Mouse (Mus musculus) hindbrain, embryonic 14.5 days (tissue): ENCODE results near the gene Tnrc6a. TPM values are rescaled to one million over a fixed set of nuclear protein-coding genes. Genes with fewer than 3 reads are reported as not detected.

ENCODE experiments used
- ATAC-seq: fragments of 200-750 bp; cut with Nextera tagmentation; 2 replicates; pipeline ENCODE4 v1.8.0; 2017; ENCODE audit warnings: moderate number of reproducible peaks, mild to moderate bottlenecking, moderate TSS enrichment, moderate library complexity; ENCODE audit not compliant: low FRiP score
- DNase-seq: peaks from one replicate; pipeline ENCODE4 v3.0.0-alpha.2; 2015; ENCODE audit warnings: low spot score
- H3K27ac ChIP-seq: fragments of 300-500 bp; sonication (generic); 2 replicates; pipeline ENCODE4 v1.5.1; 2014; ENCODE audit warnings: mild to moderate bottlenecking, moderate library complexity
- H3K27me3 ChIP-seq: fragments of 300-500 bp; sonication (generic); 2 replicates; pipeline ENCODE4 v1.6.1; 2014; ENCODE audit warnings: mild to moderate bottlenecking, low read length, mixed read lengths; ENCODE audit not compliant: control insufficient read depth, insufficient read depth
- H3K36me3 ChIP-seq: fragments of 300-500 bp; sonication (generic); replicated peaks from 2 replicates; pipeline ENCODE4 v1.6.1; 2014; ENCODE audit not compliant: control insufficient read depth, insufficient read depth
- H3K4me1 ChIP-seq: fragments of 300-500 bp; sonication (generic); replicated peaks from 2 replicates; pipeline ENCODE4 v1.6.1; 2014; ENCODE audit warnings: antibody characterized with exemption, low read length, mixed read lengths; ENCODE audit not compliant: control insufficient read depth, insufficient read depth
- H3K4me2 ChIP-seq: fragments of 300-500 bp; sonication (generic); replicated peaks from 2 replicates; pipeline ENCODE4 v1.6.1; 2014; ENCODE audit warnings: mild to moderate bottlenecking, moderate library complexity
- H3K4me3 ChIP-seq: fragments of 300-500 bp; sonication (generic); replicated peaks from 2 replicates; pipeline ENCODE4 v1.5.1; 2014; ENCODE audit warnings: mild to moderate bottlenecking, low read length
- H3K9ac ChIP-seq: fragments of 300-500 bp; sonication (generic); 2 replicates; pipeline ENCODE4 v1.6.1; 2014
- H3K9me3 ChIP-seq: fragments of 300-500 bp; sonication (generic); 2 replicates; pipeline ENCODE4 v1.6.1; 2016; ENCODE audit warnings: low read length; ENCODE audit not compliant: control insufficient read depth
- WGBS: fragments of 180-500 bp; shearing (Covaris S2); extraction: QIAGEN DNeasy Blood & Tissue Kit; methylation state at CpG from one replicate; pipeline ENCODE4 v1.1.7; 2014; 5-methylcytosine and 5-hydroxymethylcytosine counted together
- polyA plus RNA-seq: library from polyadenylated mRNA; unstranded; fragments of >200 nt; fragmentation: Nextera tagmentation; extraction: Ambion mirVana; gene quantifications from 2 replicates; pipeline ENCODE4 v1.2.1, GENCODE M21; 2014

Gene Tnrc6a
- polyA plus RNA-seq, 1 experiment from 2014 or later, result 52.0 TPM

DNA sequence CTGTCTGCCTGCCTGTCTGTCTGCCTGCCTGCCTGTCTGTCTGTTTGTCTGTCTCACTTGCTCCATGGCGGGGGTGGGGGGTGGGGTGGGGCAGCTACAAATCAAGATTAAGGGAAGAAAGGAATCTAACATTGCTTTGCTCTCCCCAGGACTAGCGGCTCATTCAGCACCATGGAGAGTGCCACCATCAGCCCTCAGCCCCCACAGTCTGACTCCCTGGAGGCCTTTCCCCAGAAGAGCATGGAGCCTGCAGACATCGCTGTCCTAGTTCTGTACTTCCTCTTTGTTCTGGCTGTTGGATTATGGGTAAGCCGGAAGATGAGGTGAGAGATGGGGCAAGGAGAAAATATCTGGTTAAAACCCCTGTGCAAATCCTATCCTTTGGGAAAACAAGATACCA lies 111.8 kb downstream of the Tnrc6a start:
- 29% methylated on average over 4 of the region's 4 CpGs for WGBS
- Histone ChIP-seq H3K36me3 (no peaks in the 10 kb centered on the region), H3K4me1 (peaks cover 9% of the 10 kb centered on the region; the same call in 1 of the 2 replicates), H3K4me2 (no peak overlapping the region), H3K9me3 (no peaks in the 10 kb centered on the region), H3K4me3 (no peak overlapping the region), H3K9ac (no peak overlapping the region), H3K27me3 (no peaks in the 10 kb centered on the region), H3K27ac (no peak overlapping the region)
- DNase-seq, result no peak
- no peak for ATAC-seq

DNA sequence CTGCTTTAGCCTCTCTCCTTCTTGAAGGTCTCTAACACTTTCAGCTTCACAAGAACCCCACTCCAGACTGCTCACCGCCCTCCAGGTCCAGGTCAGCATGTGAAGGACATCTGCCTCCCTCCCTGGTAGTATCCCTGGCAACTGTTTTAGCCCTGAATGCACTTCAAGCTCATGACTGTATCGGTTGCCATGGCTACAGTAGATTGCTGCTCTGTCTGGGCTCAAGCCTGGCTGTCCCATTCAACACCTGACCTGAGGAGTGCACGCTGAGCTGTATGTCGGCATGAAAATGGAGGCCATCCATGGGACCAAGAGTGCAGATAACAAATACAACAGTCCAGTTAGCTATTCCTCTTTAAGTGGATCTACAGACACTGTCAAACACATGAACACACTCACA lies 114.9 kb downstream of the Tnrc6a start:
- 52% methylated on average over 4 of the region's 4 CpGs for WGBS
- no peaks in the 10 kb centered on the region for H3K9me3 ChIP-seq
- no peak for DNase-seq
- ATAC-seq, result peak; percentile 68
- H3K27ac ChIP-seq, result no peak overlapping the region; the same call in 1 of the 2 replicates
- no peak overlapping the region for H3K4me3 ChIP-seq
- H3K27me3 ChIP-seq, result no peaks in the 10 kb centered on the region
- H3K4me2 ChIP-seq, result no peak overlapping the region
- H3K9ac ChIP-seq, result no peak overlapping the region
- H3K36me3 ChIP-seq, result no peaks in the 10 kb centered on the region
- H3K4me1 ChIP-seq, result peaks cover 9% of the 10 kb centered on the region; the same call in 1 of the 2 replicates

DNA sequence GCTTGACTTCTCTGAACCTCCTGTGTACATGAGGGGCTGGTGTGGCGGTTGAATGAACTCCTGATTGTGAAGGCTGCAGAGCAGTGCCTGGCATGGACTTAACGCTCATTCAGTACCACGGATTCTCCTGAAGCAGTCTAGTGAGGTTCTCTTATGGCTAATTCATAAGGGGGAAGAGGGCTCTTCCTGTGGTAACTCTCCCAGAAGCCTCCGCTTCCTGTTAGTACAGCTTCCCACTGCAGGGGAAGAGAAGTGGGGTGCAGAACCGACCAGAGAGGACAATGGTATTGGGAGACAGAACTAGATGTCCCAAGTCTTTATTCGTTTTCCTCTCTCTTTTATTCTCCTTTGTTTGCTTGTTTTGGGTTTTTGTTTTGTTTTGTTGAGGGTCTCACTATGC lies 116.4 kb downstream of the Tnrc6a start:
- 73% methylated on average over 6 of the region's 6 CpGs for WGBS
- H3K9ac ChIP-seq, result no peak overlapping the region
- no peak for ATAC-seq
- no peak overlapping the region for H3K27ac ChIP-seq
- H3K27me3 ChIP-seq, result no peaks in the 10 kb centered on the region
- H3K9me3 ChIP-seq, result no peaks in the 10 kb centered on the region
- H3K4me2 ChIP-seq, result no peak overlapping the region
- DNase-seq, result no peak
- H3K36me3 ChIP-seq, result no peaks in the 10 kb centered on the region
- peaks cover 9% of the 10 kb centered on the region; the same call in 1 of the 2 replicates for H3K4me1 ChIP-seq
- no peak overlapping the region for H3K4me3 ChIP-seq

DNA sequence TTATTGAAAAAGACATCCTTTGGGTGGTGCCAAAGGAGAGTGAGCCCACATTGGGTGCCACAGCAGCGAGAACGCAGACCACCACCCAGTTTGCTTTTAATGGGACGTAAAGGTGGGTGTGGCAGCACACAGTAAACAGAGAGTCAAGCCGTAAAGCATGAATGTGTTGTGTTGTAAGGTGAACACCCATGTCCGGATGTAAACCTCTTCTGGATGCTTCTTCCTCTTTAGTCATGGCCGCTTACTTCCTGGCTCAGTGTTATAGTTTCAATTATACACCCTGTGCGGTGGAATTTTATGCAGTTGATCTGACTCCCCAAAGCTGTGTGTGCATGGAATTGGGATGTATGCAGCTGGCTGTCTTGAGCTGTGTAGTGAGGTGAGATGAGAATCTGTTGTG lies 118.6 kb downstream of the Tnrc6a start:
- DNase-seq (no peak), ATAC-seq (no peak)
- H3K4me1 ChIP-seq, result peaks cover 9% of the 10 kb centered on the region; the same call in 1 of the 2 replicates
- H3K9ac ChIP-seq, result no peak overlapping the region
- no peak overlapping the region for H3K4me3 ChIP-seq
- H3K27me3 ChIP-seq, result no peaks in the 10 kb centered on the region
- WGBS, result 91% methylated on average over 7 of the region's 7 CpGs
- no peak overlapping the region for H3K27ac ChIP-seq
- no peaks in the 10 kb centered on the region for H3K36me3 ChIP-seq
- H3K4me2 ChIP-seq, result no peak overlapping the region
- no peaks in the 10 kb centered on the region for H3K9me3 ChIP-seq

DNA sequence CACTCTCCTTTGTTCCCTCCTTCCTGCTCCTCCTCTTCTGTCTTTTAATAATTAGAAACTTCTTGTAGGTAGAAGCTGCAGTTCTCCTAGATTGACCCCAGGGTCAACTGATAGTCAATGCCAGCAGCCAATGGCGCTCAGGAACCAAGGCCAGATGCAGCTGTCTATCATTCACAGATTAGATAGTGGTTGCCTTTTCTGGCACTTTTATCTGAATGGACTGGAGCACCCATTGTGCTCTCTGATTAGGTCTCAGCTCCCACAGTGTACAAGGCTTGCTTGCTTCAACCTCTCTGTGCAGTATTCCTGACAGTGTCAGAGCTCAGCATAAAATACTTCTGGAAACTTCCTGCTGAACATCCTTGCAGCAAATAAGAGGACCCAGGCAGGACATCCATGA lies 121.1 kb downstream of the Tnrc6a start:
- Histone ChIP-seq H3K4me2 (no peak overlapping the region), H3K27me3 (no peaks in the 10 kb centered on the region), H3K9ac (no peak overlapping the region), H3K4me3 (no peak overlapping the region), H3K36me3 (no peaks in the 10 kb centered on the region), H3K4me1 (no peaks in the 10 kb centered on the region), H3K27ac (no peak overlapping the region), H3K9me3 (no peaks in the 10 kb centered on the region)
- ATAC-seq (no peak), DNase-seq (no peak)
- 74% methylated on average over 1 of the region's 1 CpGs for WGBS

Other genes starting within 250 kb of the Tnrc6a start
- 28.9 and 31.0 TPM in 2 replicates for gene Rbbp6, start 158.2 kb upstream of the Tnrc6a start, polyA plus RNA-seq
- gene Slc5a11, start 90.9 kb downstream of the Tnrc6a start, polyA plus RNA-seq, result not detected in 2 replicates
- 106 and 110 TPM in 2 replicates for gene Lcmt1, start 245.9 kb downstream of the Tnrc6a start, polyA plus RNA-seq
- 11.4 and 11.7 TPM in 2 replicates for gene Arhgap17, start 246.0 kb downstream of the Tnrc6a start, polyA plus RNA-seq